Mouse (Mus musculus): ENCODE results near the gene Ndst4.

DNA sequence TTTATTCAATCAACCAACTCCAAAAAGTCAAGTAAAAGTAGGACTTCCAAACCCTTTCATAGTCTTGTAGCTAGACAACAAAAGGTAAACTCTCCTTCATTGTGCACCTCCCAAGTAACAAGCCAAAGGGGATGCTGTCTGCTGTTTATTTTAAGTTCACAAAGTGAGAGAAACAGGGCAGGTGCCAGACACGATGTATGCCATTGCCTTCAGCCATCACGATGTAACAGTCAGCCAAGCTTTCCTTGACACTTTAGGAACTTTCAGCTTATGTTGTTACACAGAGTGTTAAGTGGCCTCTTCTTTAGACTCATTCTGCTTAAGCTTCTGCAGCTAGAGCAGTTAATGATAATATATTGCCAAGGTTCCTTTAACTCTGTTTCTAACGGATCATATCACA lies 3.1 kb downstream of the Ndst4 start:
- no peak for TF ChIP-seq CTCF (IDR thresholded peaks at IDR 0.05; ENCODE audit: borderline replicate concordance, extremely low read depth, insufficient read depth, insufficient read length)
- no peak for TF ChIP-seq POLR2A (IDR thresholded peaks at IDR 0.05; ENCODE audit: borderline replicate concordance, extremely low read depth, insufficient read depth, insufficient read length, poor library complexity, severe bottlenecking)

All from brain, embryonic 14.5 days (tissue).